Mouse (Mus musculus) stomach, postnatal 0 days (tissue): ENCODE data around the gene Rpl35. TPM values are rescaled to one million over a fixed set of nuclear protein-coding genes. Genes with fewer than 3 reads are reported as not detected.

Experiments used
- ATAC-seq: fragments of 200-750 bp; cut with Nextera tagmentation; 2 replicates; pipeline ENCODE4 v1.8.0; 2017; ENCODE audit not compliant: low FRiP score, low TSS enrichment
- DNase-seq: peaks from one replicate; pipeline ENCODE4 v3.0.0-alpha.2; 2016; ENCODE audit warnings: low spot score
- H3K27ac ChIP-seq: fragments of 300-500 bp; sonication (generic); replicated peaks from 2 replicates; pipeline ENCODE4 v1.5.1; 2014; ENCODE audit warnings: mild to moderate bottlenecking, control low read depth
- H3K27me3 ChIP-seq: fragments of 300-500 bp; sonication (generic); 2 replicates; pipeline ENCODE4 v1.6.1; 2014; ENCODE audit warnings: low read length; ENCODE audit not compliant: control insufficient read depth, insufficient read depth
- H3K36me3 ChIP-seq: fragments of 300-500 bp; sonication (generic); 2 replicates; pipeline ENCODE4 v1.6.1; 2014; ENCODE audit warnings: low read length, mixed read lengths; ENCODE audit not compliant: control insufficient read depth, insufficient read depth
- H3K4me1 ChIP-seq: fragments of 300-500 bp; sonication (generic); replicated peaks from 2 replicates; pipeline ENCODE4 v1.6.1; 2014; ENCODE audit warnings: antibody characterized with exemption; ENCODE audit not compliant: control insufficient read depth, insufficient read depth
- H3K4me2 ChIP-seq: fragments of 300-500 bp; sonication (generic); replicated peaks from 2 replicates; pipeline ENCODE4 v1.6.1; 2014; ENCODE audit warnings: low read depth, mild to moderate bottlenecking, control low read depth, moderate library complexity
- H3K4me3 ChIP-seq: fragments of 300-500 bp; sonication (generic); 2 replicates; pipeline ENCODE4 v1.5.1; 2014; ENCODE audit warnings: low read depth, low read length, control low read depth
- H3K9ac ChIP-seq: fragments of 300-500 bp; sonication (generic); 2 replicates; pipeline ENCODE4 v1.6.1; 2014; ENCODE audit warnings: mild to moderate bottlenecking, low read length, control low read depth, mixed read lengths
- H3K9me3 ChIP-seq: fragments of 300-500 bp; sonication (generic); 2 replicates; pipeline ENCODE4 v1.6.1; 2016; ENCODE audit warnings: low read length; ENCODE audit not compliant: control insufficient read depth
- CTCF ChIP-seq: IDR thresholded peaks from 2 replicates; pipeline ENCODE4 v1.5.1; 2016; ENCODE audit warnings: antibody characterized with exemption, low read depth, mild to moderate bottlenecking, moderate library complexity
- EP300 ChIP-seq: optimal IDR thresholded peaks from 2 replicates; pipeline ENCODE3; 2016; ENCODE audit warnings: antibody characterized with exemption
- WGBS: fragments of 180-500 bp; shearing (Covaris S2); extraction: QIAGEN DNeasy Blood & Tissue Kit; methylation state at CpG from one replicate; pipeline ENCODE4 v1.1.7; 2014; 5-methylcytosine and 5-hydroxymethylcytosine counted together
- polyA plus RNA-seq: library from polyadenylated mRNA; unstranded; fragments of >200 nt; fragmentation: Nextera tagmentation; extraction: Ambion mirVana; gene quantifications from 2 replicates; pipeline ENCODE4 v1.2.1, GENCODE M21; 2015

Gene Rpl35
- 956 and 1,016 TPM in 2 replicates for polyA plus RNA-seq

GRCm38 (mm10) chr2:39005574-39006079 lies at the start of gene Rpl35:
TSS of gene Rpl35 (minus strand) at chr2:39005624.
- TF ChIP-seq EP300 (no peak), CTCF (peak; percentile 67)
- DNase-seq (peak; percentile 56), ATAC-seq (no peak)
- no peaks in the 10 kb centered on the region for H3K9me3 ChIP-seq
- H3K36me3 ChIP-seq, result peaks cover 3% of the 10 kb centered on the region; the same call in 1 of the 2 replicates
- H3K27ac ChIP-seq, result peak within 1 kb of the TSS; percentile 87
- no peaks in the 10 kb centered on the region for H3K27me3 ChIP-seq
- peaks cover 6% of the 10 kb centered on the region for H3K4me1 ChIP-seq
- H3K9ac ChIP-seq, result peak within 1 kb of the TSS; percentile 82
- WGBS, result 10% methylated on average over 15 of the region's 15 CpGs
- H3K4me2 ChIP-seq, result peak within 1 kb of the TSS; percentile 56
- peak within 1 kb of the TSS; percentile 64 for H3K4me3 ChIP-seq

GRCm38 (mm10) chr2:39048515-39048914 lies 43.1 kb upstream of the Rpl35 start:
- H3K27me3 ChIP-seq, result no peaks in the 10 kb centered on the region
- no peak for TF ChIP-seq CTCF
- no peak for TF ChIP-seq EP300
- H3K4me1 ChIP-seq, result no peaks in the 10 kb centered on the region
- H3K4me2 ChIP-seq, result no peak overlapping the region
- WGBS, result 95% methylated on average over 1 of the region's 1 CpGs
- H3K36me3 ChIP-seq, result peaks cover 9% of the 10 kb centered on the region
- H3K27ac ChIP-seq, result no peak overlapping the region
- no peak overlapping the region for H3K9ac ChIP-seq
- H3K4me3 ChIP-seq, result no peak overlapping the region
- ATAC-seq, result no peak
- DNase-seq, result no peak
- no peaks in the 10 kb centered on the region for H3K9me3 ChIP-seq

- no peak overlapping the region for H3K9ac ChIP-seq
- peaks cover 14% of the 10 kb centered on the region for H3K36me3 ChIP-seq
- 98% methylated on average over 1 of the region's 1 CpGs for WGBS
- no peak overlapping the region for H3K4me2 ChIP-seq
- no peaks in the 10 kb centered on the region for H3K9me3 ChIP-seq
- no peaks in the 10 kb centered on the region for H3K4me1 ChIP-seq
- H3K27me3 ChIP-seq, result no peaks in the 10 kb centered on the region
- ATAC-seq, result no peak
- no peak for DNase-seq
- H3K4me3 ChIP-seq, result no peak overlapping the region
- no peak overlapping the region for H3K27ac ChIP-seq
- TF ChIP-seq CTCF (no peak), EP300 (no peak)
These were observed 34.8 kb upstream of the Rpl35 start for GRCm38 (mm10) chr2:39040215-39040614.

DNA sequence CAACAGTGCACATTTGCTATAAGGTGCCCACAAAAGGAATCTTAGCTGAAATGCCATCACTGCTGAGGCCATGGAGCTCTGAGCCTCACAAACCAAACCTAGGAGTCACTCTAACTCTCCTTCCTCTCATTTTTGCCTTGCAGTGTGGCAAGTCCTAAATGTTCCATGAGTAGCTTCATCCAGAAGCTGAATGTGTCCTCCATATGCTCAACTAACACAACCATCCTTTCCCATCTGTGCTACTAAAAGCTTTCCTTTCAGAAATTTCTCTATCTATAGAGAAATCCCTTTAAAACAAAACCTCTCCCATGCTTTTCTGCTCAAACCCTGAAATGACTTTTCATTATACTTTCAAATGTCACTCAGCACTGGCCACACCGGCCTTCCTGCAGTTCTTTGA lies 26.2 kb upstream of the Rpl35 start:
- WGBS, result 97% methylated on average over 1 of the region's 1 CpGs
- TF ChIP-seq EP300, result no peak
- TF ChIP-seq CTCF, result no peak
- Histone ChIP-seq H3K4me2 (no peak overlapping the region), H3K9me3 (no peaks in the 10 kb centered on the region), H3K4me3 (no peak overlapping the region), H3K27ac (no peak overlapping the region), H3K27me3 (no peaks in the 10 kb centered on the region), H3K4me1 (no peaks in the 10 kb centered on the region), H3K36me3 (peaks cover 18% of the 10 kb centered on the region), H3K9ac (no peak overlapping the region)
- ATAC-seq (no peak), DNase-seq (no peak)

DNA sequence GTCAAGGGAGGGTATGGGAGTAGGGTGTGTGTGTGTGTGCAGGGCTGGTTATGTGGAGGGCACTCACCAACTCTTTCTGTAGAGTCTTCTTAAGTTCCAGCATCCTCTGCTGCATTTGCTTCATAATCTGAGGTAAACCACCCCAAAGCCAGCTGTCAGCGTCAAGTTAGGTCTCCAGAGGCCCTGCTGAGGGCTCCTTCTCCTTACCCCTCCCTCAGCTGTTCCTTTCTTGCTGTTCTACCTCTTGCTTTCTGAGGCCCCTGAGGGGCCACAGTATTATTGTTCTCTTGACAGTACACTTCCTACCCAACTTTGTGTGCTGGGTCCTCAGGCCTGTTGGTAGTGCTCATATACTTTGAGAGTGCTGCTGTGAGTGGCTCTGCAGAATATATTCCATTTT lies 14.6 kb upstream of the Rpl35 start:
- DNase-seq (no peak), ATAC-seq (no peak)
- Histone ChIP-seq H3K4me2 (no peak overlapping the region), H3K9ac (no peak overlapping the region), H3K27me3 (no peaks in the 10 kb centered on the region), H3K4me3 (no peak overlapping the region), H3K36me3 (peaks cover 64% of the 10 kb centered on the region), H3K27ac (no peak overlapping the region), H3K9me3 (no peaks in the 10 kb centered on the region), H3K4me1 (no peaks in the 10 kb centered on the region)
- TF ChIP-seq CTCF, result no peak
- TF ChIP-seq EP300, result no peak
- 81% methylated on average over 1 of the region's 1 CpGs for WGBS

GRCm38 (mm10) chr2:39016581-39016980 lies 11.2 kb upstream of the Rpl35 start:
- Histone ChIP-seq H3K36me3 (peaks cover 52% of the 10 kb centered on the region), H3K27me3 (no peaks in the 10 kb centered on the region), H3K9me3 (no peaks in the 10 kb centered on the region), H3K4me2 (no peak overlapping the region), H3K4me1 (no peaks in the 10 kb centered on the region), H3K9ac (no peak overlapping the region), H3K27ac (no peak overlapping the region), H3K4me3 (no peak overlapping the region)
- DNase-seq, result no peak
- 73% methylated on average over 3 of the region's 3 CpGs for WGBS
- ATAC-seq, result no peak
- TF ChIP-seq CTCF, result no peak
- no peak for TF ChIP-seq EP300
